Comparison of ENCODE assay signal across 8 mouse cellular contexts in the genomic region with DNA sequence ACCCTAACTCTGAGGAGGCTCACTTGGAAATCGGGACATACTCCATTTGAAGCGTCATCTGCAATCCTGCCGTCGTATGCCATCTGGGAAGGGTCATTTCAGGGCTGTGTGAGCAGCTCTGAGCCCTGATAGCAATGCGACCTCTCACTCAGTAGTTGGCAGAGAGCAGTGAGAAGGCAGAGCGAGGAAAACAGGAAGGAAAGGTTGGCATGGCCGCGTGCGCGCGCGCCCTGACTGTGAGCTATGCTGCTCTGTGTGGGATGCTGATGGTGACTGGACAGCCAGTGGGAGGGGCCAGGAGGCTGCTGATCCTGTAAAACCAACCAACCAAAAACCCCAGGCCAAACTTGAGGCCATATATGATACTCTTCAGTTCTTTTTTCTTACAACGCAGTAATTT. TPM values are rescaled to one million over a fixed set of nuclear protein-coding genes. Genes with fewer than 3 reads are reported as not detected.
DNase-seq lines count a peak whose midpoint lies in the region; ATAC-seq lines count a peak whose summit lies in the region.

No protein-coding gene starts in this region.

- peaks cover 11% of the 10 kb centered on the region for H3K36me3 ChIP-seq in liver, embryonic 13.5 days

- intact Hi-C loops in heart, postnatal 10 days (cut with DNase I): no loop called here
- intact Hi-C loops in heart, postnatal 25 days (cut with DNase I): no loop called here

- ATAC-seq in liver, embryonic 13.5 days (ENCODE audit: low read depth): peak; percentile 52; the same call in 1 of the 2 replicates

- H3K4me1 ChIP-seq in liver, embryonic 13.5 days (replicated peaks): peaks cover 41% of the 10 kb centered on the region

- H3K27me3 ChIP-seq in liver, embryonic 13.5 days: no peaks in the 10 kb centered on the region

- peak; percentile 48 to 52 for DNase-seq in heart, postnatal 10 days
- no peak for DNase-seq in heart, postnatal 25 days (ENCODE audit: low spot score)
- peak; percentile 79 for DNase-seq in 416B (ENCODE audit: low read depth)
- DNase-seq in cerebellum, adult 9-11 months: peak; percentile 71
- no peak for DNase-seq in liver, embryonic 13.5 days
- DNase-seq in embryo, embryonic 10 days (ENCODE audit: low spot score): no peak
- DNase-seq in frontal cortex, postnatal 25 days (ENCODE audit: low spot score in 2 of 2): no peak
- DNase-seq in adrenal gland, adult 18-20 months (ENCODE audit: low spot score in 2 of 2): no peak

- H3K9me3 ChIP-seq in liver, embryonic 13.5 days (replicated peaks): no peaks in the 10 kb centered on the region

- no peak overlapping the region for H3K27ac ChIP-seq in liver, embryonic 13.5 days

- H3K4me3 ChIP-seq in liver, embryonic 13.5 days (replicated peaks): no peak overlapping the region

- H3K4me2 ChIP-seq in liver, embryonic 13.5 days: no peak overlapping the region

- WGBS in liver, embryonic 13.5 days (ENCODE audit: insufficient replicate concordance): 65% methylated on average over 13 of the region's 13 CpGs

- H3K9ac ChIP-seq in liver, embryonic 13.5 days: no peak overlapping the region

RNA-seq across cellular contexts. Expression of gene Med13l, which starts 46.2 kb away (rescaled TPM):
- total RNA-seq in heart, postnatal 10 days (2021): 10 to 100 TPM; 33.8 to 41.6 TPM
- 10 to 100 TPM; 29.9 to 30.8 TPM for total RNA-seq in heart, postnatal 25 days (2021)
- polyA plus RNA-seq in liver, embryonic 13.5 days (2015; fragmentation: Nextera tagmentation; extraction: Ambion mirVana): 10.1 and 10.2 TPM in 2 replicates
- total RNA-seq in adrenal gland, adult 18-20 months (2021): 10 to 100 TPM; 33.9 to 38.2 TPM

Comparison
In these comparisons a context has a peak if more than half of its experiments do, and no peak if none do; other contexts are left out.
1. DNase-seq: peak in heart, postnatal 10 days (2 of 2), 416B (single experiment) and cerebellum, adult 9-11 months (single experiment); none in heart, postnatal 25 days (single experiment), liver, embryonic 13.5 days (single experiment), embryo, embryonic 10 days (single experiment), frontal cortex, postnatal 25 days (0 of 2) and adrenal gland, adult 18-20 months (0 of 2).